13 mouse cellular contexts compared by ENCODE assay signal in genomic region chr7:130945730-130946129, GRCm38 (mm10).
"Had no signal": no experiment of that assay in that cellular context is flagged by ENCODE, and none has a peak within 500 bp of the region (broad histone marks: within the 10 kb centered on the region; RNA-seq: fewer than 3 reads in every experiment).

No protein-coding gene starts in this region.

- H3K4me2 ChIP-seq: liver, embryonic 13.5 days; midbrain, embryonic 11.5 days; neural tube, embryonic 13.5 days had no signal

- DNase-seq: kidney, postnatal 10 days; kidney, postnatal 36 days; layer of hippocampus, postnatal 36 days; liver, embryonic 13.5 days; lung, adult 2 months; lung, postnatal 14 days; lung, postnatal 4 days; midbrain, embryonic 14.5 days; thymus, adult 18-20 months; thymus, postnatal 4 days had no signal

- H3K9me3 ChIP-seq: liver, embryonic 13.5 days; neural tube, embryonic 13.5 days had no signal

- H3K4me3 ChIP-seq: left cerebral cortex, adult 2 months; liver, embryonic 13.5 days; neural tube, embryonic 13.5 days had no signal

- H3K9ac ChIP-seq: liver, embryonic 13.5 days; neural tube, embryonic 13.5 days had no signal

- H3K36me3 ChIP-seq: liver, embryonic 13.5 days; neural tube, embryonic 13.5 days had no signal

- H3K27ac ChIP-seq: left cerebral cortex, adult 2 months; liver, embryonic 13.5 days; neural tube, embryonic 13.5 days had no signal

- H3K27me3 ChIP-seq: neural tube, embryonic 13.5 days had no signal

- H3K4me1 ChIP-seq: liver, embryonic 13.5 days had no signal
